Mouse (Mus musculus) adrenal gland, postnatal 25 days (tissue): ENCODE results near the gene Uvrag. TPM values are rescaled to one million over a fixed set of nuclear protein-coding genes. Genes with fewer than 3 reads are reported as not detected.

Experiments used
- DNase-seq: peaks from one replicate; pipeline ENCODE4 v3.0.0; 2021; ENCODE audit warnings: mixed read lengths
- total RNA-seq: library from RNA; stranded (reverse); gene quantifications from 2 replicates; pipeline ENCODE4 v1.2.3, GENCODE M21; 2021

The Uvrag gene
- total RNA-seq, 1 experiment from 2014 or later: 36.4 TPM

DNA sequence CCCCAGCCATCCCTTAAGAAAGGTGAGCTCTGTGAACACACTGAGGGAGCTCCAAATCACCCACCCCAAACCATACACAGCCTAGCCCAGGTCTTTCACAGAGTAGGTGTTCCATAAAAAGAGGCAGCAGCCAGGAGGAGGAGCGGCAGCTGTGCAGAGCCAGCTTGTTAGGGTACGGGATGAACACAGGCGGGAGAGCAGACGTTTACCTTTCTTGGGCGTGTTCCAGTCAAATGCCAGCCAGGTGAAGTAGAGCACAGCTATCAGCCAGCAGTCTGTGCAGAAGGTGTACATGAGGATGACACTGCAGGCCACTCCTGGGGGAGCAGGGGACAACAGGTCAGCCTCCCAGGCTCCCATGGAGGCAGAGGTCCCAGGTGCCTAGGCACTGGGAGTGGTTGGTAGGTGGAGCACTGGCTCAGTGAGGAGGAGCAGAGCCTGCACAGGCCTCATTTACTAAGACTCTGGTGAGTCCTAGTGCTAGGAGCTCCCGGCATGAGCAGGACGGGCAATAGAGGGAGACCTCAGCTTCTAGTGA, 24.0 kb upstream of the Uvrag start:
- no peak for DNase-seq

DNA sequence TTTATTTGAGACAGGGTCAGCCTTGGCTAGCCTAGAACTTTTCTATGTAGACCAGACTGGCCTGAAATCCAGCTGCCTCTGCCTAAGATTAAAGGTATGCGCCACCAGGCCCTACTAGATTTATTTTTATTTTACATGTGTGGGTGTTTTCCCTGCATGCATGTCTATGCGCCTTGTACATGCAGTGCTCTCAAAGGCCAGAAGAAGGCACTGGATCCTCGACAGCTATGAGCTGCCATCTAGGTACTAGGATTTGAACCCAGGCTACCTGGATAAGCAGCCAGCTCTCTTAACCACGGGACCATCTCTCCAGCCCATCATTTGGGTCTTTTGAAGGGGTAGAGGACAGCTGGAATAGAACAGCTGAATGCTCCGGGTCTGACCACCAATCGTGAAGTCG, 21.5 kb upstream of the Uvrag start:
- no peak for DNase-seq

DNA sequence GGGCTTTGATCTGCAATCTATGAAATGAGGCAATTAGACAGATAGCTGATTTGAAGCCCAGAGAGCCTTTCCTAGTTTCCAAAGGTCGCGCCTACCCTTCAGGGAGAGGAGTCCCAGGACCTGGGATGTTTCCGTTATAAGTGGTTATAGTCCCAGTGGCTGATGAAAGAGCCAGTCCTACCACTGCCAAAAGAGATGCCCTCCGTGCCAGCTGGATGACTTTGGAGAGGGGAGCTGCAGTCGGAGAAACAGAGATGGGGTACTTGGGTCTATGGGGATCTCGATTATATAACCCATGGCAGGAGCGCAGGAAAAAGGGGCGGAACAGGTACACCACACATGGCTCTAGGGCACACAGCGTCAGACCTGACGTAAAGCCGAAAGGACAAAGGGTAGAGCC, 21.0 kb upstream of the Uvrag start:
- DNase-seq: no peak

DNA sequence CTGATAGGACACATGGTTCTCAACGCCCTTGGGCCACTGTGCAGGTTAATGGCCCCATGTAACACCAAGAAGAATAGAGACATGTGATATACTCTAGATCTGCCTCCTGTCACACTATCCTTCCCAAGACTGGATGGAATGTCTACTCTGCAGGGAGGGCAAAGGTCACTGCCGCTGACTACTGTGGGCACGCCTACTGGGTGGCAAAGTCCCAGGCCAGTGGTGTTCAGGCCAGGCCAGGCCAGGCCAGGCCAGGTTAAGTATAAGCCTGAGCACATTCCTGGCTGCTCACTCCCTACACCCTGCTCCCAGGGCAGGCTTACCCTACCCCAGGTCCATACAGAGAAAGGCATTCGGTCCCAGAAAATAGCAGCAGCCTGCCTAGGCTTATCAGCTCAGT, 20.6 kb upstream of the Uvrag start:
- no peak for DNase-seq

DNA sequence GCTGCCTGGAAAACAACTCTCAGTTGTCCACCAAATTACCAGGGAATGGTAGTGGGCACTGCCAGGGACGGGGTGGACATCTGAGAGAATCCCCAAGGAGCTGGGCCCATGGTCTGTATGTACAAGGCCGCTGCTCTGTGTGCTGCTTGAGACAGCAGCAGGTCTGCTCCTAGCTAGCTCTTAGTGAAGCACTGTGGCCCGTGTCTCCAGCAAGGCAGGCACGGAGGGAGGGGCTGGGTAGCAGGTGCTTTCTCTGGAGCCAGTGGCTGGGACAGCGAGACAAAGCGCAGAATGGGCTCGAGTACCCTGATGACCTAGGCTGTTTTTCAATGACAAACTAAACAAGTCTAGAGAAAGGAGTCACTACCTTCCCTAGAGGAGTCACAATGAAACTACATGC, 20.1 kb upstream of the Uvrag start:
- DNase-seq: no peak

DNA sequence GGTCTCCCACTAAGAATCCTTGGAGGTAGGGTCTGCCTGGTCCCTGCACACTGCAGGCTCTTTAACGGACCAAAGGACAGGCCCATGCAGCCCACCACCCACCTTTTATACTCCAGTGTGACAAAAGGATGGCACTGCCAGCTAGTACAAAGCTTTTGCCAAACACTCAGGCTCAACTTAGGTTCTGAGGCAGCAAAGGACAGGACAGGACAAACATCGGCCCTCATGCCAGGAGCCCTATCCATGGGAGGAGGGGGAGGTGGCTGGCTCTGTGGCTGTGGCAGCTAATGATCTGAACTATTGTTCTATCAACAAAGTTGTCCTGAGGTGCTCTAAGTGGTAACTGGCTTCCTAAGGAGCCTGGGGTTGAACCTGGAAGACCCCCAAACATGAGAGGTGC, 18.5 kb upstream of the Uvrag start:
- no peak for DNase-seq

DNA sequence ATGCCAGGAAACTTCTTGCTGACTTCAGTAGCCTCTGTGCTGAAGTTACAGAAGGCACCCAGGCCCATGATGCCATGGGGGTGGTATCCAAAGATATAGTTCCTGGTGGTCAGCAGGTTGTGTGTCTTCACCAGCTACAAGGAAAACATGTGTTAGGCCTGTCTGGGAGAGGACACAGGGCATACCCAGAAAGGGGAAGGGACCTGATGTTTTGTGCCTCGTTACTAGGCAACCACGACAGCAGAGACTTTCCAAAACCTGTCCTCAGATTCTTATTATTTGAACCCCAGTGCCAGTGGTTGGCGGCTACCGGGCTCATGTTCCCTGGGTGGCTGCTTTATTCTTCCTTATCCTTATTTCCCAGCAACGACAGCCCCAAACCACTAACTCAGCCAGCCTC, 18.0 kb upstream of the Uvrag start:
- no peak for DNase-seq

DNA sequence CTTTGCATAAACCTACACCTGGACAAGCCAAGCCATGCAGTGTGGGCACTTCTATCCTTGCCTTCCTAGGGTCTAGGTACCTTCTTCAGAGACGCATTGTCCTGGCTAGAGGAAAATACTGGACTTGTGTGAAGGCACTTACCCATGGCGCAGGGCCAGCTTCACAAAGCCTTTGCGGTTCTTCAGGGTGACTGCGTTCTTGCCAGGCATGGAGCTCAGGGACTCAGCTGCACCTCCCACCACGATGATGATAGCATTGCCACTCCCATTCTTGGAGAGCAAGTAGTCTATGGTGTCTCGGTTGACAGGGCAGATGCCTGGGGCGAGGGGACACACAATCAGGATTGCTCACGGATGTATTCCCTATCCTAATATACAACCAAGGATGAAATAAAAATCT, 17.1 kb upstream of the Uvrag start:
- no peak for DNase-seq

DNA sequence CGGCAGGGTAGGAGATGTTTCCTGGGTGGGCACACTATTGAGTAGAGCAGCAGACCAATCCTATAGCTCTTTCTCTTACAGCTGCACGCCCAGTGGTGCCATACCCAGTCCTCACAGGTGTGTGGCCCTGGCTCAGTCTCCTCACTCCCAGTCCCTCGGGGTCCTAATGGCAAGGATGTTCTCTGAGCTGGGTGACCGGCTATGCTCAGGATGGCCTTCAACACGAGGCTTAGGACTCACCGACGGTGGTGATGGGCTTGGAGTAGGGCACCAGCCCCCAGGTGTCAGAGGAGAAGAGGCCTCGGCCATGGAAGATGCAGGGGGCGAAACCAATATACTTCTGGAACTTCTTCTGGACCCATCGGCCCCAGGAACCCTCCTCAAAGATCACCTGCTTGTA, 15.8 kb upstream of the Uvrag start:
- DNase-seq: no peak

DNA sequence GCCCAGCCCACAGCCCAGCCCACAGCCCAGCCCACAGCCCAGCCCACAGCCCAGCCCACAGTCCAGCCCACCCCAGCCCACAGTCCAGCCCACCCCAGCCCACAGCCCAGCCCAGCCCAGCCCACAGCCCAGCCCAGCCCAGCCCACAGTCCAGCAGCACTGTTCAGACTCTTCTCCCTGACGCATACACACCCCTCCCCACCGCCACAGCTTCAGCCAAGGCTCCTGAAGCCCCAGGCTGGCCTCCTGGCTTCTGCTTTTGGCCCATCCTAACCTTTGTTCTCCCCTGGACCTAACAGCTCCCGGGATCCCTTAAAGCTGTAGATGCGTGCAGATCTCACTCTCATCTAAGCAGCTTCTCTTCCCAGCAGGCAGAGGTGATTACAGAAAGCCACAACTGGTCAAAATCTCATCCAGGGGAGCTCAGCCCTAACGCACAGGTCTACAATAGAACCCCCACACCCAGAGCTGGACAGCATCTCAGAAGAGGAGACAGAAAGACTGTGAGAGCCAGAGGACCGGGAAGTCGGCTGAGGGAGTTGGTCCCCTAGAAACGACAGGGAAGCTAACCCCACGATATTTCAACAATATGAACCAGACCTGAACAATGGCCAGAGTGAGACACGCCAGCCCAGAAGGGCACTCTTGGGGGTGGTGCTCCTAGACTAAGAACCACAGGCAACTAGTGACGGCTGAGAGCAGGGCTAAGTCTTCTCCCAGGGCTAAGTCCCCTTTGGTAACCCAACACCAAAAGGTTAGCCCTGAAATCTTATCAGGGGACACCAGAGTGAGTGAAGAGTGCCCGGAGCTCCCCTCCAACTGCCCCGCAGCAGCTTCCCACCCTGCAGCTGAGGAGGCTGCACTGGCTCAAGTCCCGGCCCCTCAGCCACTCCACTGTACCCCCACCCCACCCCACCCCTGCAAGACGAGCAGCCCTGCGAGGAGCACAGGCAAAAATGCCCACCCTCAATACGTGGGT, 14.7 kb upstream of the Uvrag start:
- peak; percentile 49 for DNase-seq

DNA sequence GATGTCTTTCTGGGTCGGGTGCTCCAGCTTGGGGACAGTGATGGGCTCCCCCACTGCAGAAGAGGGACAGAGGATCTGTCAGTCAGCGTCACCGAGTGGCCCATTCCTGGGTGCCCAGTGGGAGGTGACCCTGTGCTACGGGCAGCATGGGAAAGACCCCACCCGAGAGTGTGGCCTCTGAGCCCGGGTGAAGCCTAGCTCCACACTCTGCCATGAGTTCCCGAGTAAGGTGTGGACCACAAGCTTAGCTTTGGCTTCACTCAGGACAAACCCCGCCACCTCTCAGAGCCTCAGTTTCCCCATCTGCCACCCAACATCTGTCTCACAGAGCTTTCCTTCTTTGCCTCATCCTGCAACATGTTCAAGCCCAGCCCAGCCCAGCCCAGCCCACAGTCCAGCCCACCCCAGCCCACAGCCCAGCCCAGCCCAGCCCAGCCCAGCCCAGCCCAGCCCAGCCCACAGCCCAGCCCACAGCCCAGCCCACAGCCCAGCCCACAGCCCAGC, 13.8 kb upstream of the Uvrag start:
- DNase-seq: no peak

DNA sequence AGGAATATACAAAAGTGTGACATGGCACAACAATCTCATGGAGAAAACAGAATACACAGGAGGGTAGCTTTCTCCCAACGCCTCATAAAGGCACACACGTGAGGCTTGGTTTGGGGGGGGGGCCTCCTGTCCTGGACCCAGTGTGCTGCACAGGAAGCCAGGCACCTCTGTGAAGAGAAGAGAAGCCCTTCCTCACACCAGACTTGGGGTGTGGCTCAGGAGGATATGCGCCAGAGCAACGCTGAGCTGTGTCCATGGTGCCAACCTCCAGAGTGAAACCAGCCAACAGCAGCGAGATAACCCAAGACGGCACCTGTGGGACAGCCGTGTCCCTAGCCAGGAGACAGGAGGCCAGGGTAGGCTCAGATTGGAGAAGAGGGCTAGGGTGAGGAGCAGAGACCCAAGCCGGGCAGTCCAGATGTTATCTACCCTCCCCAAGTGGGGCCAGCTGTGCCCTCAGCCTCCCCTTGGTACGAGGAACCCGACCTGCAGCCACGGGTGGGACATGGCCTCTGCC, 12.8 kb upstream of the Uvrag start:
- DNase-seq: no peak

DNA sequence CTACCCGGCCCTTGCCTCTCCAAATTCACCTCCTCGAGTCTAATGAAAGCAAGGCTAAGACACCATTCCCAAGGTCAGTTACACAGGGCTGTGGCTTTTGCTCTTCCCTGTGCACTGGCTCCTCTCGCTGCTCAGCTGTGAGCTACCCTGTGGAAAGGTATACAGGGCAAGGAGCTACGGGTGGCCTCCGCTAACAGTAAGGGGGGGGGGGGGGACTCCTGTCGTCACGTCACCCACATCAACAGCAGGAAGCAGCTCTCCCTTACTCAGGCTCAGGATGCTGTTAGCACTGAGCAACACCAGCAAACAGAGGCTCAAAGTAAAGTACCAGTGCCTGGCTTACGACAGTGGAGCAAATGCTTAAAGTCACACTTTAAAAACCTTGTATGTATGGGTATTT, 11.8 kb upstream of the Uvrag start:
- DNase-seq: no peak

DNA sequence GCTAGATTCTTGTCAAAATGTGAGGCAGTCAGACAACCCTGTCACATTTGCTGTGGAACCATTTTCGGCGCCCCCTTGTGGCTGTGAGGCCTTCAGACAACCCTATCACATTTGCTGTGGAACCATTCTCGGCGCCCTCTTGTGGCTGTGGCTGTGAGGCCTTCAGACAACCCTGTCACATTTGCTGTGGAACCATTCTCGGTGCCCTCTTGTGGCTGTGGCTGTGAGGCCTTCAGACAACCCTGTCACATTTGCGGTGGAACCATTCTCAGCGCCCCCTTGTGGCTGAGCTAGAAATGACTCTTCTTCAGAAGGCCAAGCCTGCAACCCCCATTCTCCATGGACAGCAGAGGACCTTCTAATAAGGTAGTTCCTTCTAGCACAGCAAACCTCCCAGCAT, 10.4 kb upstream of the Uvrag start:
- DNase-seq: peak; percentile 93

DNA sequence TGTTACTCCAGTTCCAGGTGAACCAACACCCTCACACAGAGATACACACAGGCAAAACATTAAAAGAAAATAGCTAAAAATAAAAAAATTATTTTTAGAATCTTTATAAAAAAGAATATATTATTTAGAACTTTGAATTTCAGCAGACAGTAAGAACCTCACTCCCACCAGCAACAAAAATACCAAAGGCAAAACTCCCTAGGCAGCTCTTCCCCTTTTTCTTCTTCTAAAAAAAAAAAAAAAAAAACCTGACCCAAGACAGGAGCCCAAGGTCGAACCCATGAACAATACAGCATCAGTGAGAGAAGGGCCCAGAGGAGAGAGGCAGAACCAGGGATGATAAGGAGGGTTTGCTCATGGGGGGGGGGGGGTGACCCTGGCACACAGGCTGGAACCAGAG, 8.1 kb upstream of the Uvrag start:
- DNase-seq: no peak

DNA sequence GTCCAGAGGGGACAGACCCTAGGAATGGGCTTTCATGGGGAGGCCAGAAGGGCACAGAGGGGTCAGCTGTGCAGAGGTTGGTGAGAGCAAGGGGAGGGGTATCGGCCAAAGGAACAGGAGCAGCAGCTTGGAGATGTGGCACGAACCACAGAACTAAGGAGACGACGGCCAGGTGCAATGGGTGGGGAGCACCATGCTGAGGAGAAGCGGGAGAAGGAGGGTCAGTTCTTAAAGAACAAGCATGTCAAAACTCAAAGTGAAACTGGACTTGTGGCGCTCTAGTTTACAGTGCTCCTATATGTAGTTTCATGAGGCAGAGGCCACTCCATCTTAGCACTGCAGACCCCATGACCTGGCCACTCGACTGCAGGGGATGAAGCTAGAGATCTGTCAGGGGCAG, 6.6 kb upstream of the Uvrag start:
- no peak for DNase-seq

DNA sequence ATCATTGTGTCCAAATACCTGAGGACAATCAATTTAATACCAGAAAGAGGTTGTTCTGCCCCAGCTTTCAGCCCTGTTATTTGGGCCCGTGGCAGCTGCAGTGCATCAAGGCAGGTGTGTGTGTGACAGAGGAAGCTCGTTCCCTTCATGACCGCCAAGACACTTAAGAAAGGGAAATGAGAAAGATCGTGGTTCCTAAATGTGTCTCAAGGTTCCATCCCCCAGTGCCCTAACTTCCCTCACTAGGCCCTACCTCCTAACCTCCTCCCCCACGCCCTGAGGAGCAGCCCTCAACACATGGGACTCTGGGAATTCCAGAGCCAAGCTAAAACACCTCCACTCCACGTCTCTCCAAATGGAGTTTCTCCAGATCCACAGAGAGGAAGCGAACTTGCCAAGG, 6.0 kb upstream of the Uvrag start:
- DNase-seq: no peak

DNA sequence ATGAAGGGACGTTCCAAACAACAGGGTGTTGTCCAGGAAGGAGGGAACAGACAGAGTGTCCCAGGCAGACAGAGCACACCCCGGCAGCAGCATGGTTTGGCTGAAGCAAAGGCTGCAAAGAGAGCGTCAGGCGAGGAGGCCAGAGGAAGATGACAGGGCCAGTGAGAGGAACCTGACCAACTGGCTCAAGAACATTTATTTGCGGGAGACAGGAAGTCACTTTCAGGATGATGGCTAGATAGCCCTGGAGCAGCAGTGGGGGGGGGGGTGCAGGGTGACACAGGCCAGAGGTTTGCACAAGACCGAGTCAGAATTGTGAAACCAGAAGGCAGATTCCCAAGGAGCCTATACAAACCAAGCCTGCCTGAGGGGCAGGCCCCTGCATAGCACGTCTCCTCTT, 5.1 kb upstream of the Uvrag start:
- no peak for DNase-seq

DNA sequence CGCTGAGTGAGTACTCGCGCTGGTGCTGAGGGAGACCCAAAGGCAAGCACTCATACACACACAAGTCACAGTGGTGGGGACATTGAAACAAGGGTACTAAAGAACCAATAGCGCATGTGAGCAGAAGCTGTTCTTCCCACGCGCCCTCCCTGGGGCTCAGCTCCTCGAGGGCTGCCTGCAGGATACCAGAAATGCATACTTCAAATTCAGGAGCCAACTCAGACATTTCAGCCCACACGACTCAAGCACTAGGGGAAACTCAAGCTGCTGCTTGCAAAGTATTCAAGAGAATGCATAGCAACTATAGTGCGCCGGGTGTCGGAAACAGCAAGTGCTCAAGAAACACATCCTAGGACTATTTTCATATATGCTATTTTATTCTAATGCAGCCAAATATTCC, 3.7 kb upstream of the Uvrag start:
- no peak for DNase-seq

DNA sequence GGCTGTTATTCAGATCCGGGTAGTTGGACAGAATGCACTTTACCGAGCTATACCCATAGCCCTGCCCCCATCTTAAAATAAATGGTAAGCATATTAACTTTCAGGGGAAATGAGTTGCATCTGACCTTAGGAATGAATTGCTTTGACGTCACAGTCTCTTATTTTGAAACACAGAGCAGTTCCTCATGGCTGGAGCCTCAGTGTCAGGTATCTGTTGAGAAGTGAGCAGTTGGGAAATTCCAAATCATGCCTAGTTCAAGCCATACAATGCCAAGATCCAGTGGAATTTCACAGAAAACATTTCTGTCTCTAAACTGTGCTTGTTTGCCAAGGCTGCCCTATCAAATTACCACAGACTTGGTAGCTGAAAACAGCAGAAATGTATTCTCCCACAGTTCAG, 2.3 kb upstream of the Uvrag start:
- DNase-seq: no peak

DNA sequence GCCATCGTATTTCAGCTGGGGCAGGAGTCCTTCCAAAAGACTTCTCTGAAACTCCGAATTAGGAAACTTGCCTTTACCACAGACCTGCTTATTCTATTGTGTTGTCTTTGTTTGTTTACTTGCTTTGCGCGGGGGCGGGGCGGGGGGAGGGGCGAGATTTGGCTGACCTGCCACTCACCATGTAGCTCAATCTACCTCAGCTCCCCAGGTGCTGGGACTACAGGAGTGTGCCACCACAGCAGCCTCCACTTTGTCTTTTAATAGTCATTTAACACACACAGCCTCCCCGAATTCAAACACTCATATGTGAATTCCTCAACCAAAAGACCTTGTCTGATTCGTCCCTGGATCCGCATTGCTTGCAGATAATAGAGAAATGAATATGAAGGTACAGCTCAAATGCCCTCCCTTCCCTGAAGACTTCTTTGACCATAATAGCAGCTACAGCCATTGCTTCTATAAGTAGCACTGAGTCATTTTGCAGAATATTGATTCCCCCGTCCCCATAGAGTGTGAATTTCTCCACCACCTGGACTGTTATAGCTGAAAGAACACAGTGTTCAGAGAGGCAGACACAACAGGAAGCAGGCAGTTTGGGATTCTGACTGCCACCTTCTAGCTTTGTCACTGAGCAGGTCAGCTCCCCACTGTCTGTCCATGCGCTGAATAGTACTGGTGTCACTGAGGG, 1.1 kb upstream of the Uvrag start:
- no peak for DNase-seq

DNA sequence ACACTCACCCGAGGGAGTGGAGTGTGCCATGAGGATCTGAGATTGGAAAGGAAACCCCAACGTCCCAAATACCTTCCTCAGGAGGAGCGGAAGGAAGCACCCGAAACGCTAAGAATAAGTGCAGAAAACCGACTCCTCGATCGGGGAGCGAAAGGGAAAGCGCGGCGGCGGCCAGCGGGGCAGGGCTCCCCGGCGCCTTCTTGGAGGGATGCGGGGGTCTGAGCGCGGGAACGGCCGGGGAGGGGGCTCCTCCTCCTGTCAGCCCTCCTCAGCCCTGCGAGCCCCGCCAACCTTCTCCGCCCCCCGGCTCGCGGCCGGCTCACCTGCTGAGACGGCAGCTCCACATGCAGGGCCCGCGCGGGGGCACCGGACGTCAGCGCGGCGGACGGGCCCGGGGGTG, 430 bp downstream of the Uvrag start:
- DNase-seq: peak; percentile 42

DNA sequence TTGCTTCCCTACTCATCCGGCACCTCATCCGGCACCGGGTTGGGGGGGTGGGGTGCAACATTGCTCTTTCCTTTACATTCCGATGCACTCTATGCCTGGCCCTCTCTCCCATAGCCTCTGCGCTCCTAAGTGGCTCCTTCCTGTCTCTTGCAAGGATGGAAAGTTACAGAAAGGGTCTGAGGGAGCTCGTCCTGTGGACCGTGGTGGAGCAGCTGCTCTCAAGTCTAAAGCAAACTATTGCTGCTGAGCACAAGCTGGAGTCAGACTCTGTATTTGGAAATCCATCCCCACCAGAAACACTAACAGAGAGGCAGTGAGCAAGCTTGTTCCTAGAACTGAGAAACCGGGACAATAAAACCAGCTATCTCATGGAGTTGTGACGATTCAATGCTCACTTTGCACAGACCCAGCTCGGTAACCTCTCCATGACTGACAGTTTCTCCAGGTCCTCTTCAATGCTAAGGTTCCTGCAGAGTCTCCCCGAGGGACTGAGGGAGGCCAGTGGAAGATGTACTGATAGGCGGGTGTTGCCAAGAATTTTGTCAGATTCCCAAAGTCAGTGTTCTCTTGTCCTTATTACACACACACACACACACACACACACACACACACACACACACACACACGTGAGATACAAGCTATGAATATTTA, 975 bp downstream of the Uvrag start:
- DNase-seq: no peak
